Mouse (Mus musculus) limb, embryonic 15.5 days (tissue): ENCODE data around the gene Gm45234. TPM values are rescaled to one million over a fixed set of nuclear protein-coding genes. Genes with fewer than 3 reads are reported as not detected.
A peak's percentile ranks its signal among the peaks of the same experiment; 100 is the strongest.
"Not testable (repeated sequence)": the region's sequence is repeated elsewhere in the genome, so short reads cannot be mapped to it uniquely, and the experiment has no call there.

Experiments used
- ATAC-seq: fragments of 200-750 bp; cut with Nextera tagmentation; 2 replicates; pipeline ENCODE4 v1.8.0; 2017; ENCODE audit warnings: low read depth, moderate TSS enrichment; ENCODE audit not compliant: insufficient number of reproducible peaks, low FRiP score, low TSS enrichment
- H3K27ac ChIP-seq: fragments of 300-500 bp; sonication (generic); 2 replicates; pipeline ENCODE4 v1.5.1; 2015; ENCODE audit warnings: moderate library complexity, mild to moderate bottlenecking, inconsistent platforms
- H3K27me3 ChIP-seq: fragments of 300-500 bp; sonication (generic); 2 replicates; pipeline ENCODE4 v1.6.1; 2015; ENCODE audit warnings: inconsistent platforms
- H3K36me3 ChIP-seq: fragments of 300-500 bp; sonication (generic); 2 replicates; pipeline ENCODE4 v1.6.1; 2015; ENCODE audit warnings: inconsistent platforms
- H3K4me1 ChIP-seq: fragments of 300-500 bp; sonication (generic); 2 replicates; pipeline ENCODE4 v1.6.1; 2015; ENCODE audit warnings: inconsistent platforms
- H3K4me2 ChIP-seq: fragments of 300-500 bp; sonication (generic); 2 replicates; pipeline ENCODE4 v1.6.1; 2015; ENCODE audit warnings: mild to moderate bottlenecking, inconsistent platforms
- H3K4me3 ChIP-seq: fragments of 300-500 bp; sonication (generic); 2 replicates; pipeline ENCODE4 v1.5.1; 2015; ENCODE audit warnings: mild to moderate bottlenecking, inconsistent platforms
- H3K9ac ChIP-seq: fragments of 300-500 bp; sonication (generic); 2 replicates; pipeline ENCODE4 v1.6.1; 2015; ENCODE audit warnings: inconsistent platforms
- H3K9me3 ChIP-seq: fragments of 300-500 bp; sonication (generic); 2 replicates; pipeline ENCODE4 v1.6.1; 2016; ENCODE audit warnings: inconsistent platforms
- WGBS: fragments of 180-500 bp; shearing (Covaris S2); methylation state at CpG from one replicate; pipeline ENCODE4 v1.1.7; 2015; 5-methylcytosine and 5-hydroxymethylcytosine counted together
- polyA plus RNA-seq: library from polyadenylated mRNA; unstranded; fragments of >200 nt; fragmentation: Nextera tagmentation; extraction: Ambion mirVana; gene quantifications from 2 replicates; pipeline ENCODE4 v1.2.1, GENCODE M21; 2015

Gene Gm45234
- polyA plus RNA-seq: 0.10 TPM in 1 of 2 replicates, not detected in the other

DNA sequence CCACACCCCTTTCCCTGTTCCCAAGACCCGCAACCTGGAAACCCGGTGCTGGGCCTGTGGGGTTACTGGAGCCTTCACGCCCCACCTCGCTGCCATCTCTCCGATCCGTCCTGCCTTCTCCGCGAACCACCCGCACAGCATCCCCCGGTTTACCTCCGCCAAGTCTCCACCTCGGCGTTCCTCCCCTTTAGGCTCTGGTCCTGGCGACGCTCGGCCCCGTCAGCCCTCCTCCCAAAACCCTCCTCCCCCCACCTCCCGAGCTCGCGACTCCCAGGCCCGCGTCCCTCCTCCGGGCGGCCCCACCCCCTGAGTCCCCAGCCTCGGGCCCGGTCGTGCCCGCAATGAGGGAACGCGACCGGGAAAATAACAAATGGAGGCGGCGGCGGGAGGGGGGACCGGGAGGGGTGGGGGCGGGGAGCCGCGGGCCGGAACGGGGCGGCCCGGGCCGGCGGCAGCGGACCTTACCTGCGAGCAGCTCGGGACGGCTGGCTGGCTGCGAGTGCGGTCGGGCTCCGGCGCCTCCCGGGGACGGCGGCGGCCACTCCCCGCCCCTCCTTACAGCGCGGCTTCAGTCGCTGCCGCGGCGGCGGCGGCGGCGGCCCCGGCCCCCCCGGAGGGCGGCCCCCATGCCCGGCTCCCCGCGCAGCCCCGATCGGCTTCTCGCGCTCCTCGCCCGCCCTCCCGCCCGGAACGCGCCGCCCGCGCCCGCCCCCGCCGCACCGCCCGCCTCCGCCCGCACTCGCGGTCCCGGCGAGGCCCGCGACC is at the start of gene Gm45234, which contains the start of gene Atn1:
Gene Gm45234 (minus strand): TSS at position 191 of the 765 bp plus-strand sequence.
Gene Atn1 (minus strand): TSS at position 694 of the 765 bp plus-strand sequence.
- H3K27me3 ChIP-seq: no peaks in the 10 kb centered on the region
- H3K4me1 ChIP-seq: peaks cover 48% of the 10 kb centered on the region
- under 1% methylated on average over 54 of the region's 100 CpGs for WGBS
- peaks cover 7% of the 10 kb centered on the region for H3K36me3 ChIP-seq
- H3K9ac ChIP-seq: peak within 1 kb of the TSS; percentile 98
- peak; percentile 59 for ATAC-seq
- no peaks in the 10 kb centered on the region for H3K9me3 ChIP-seq
- H3K4me2 ChIP-seq: peak within 1 kb of the TSS; percentile 62
- peak within 1 kb of the TSS; percentile 78 for H3K4me3 ChIP-seq
- peak within 1 kb of the TSS; percentile 99 for H3K27ac ChIP-seq

DNA sequence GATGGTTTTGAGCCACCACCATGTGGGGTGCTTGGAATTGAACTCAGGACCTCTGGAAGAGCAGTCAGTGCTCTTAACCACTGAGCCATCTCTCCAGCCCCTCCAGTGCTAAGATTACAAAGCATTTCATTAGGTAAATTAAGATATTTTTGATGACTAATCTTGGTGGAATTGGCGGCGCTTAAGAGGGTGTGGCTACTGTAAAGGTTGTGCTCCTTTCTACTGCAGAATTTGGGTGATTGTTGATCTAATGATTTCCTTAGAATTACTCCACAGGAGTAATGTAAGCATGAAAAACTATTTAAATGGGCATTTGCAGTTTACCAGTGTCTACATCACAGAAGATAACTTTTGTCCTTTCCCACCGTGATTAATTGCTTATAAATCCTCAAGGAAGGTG is 48.5 kb upstream of the Gm45234 start:
- no peaks in the 10 kb centered on the region for H3K27me3 ChIP-seq
- no peaks in the 10 kb centered on the region for H3K36me3 ChIP-seq
- no peak for ATAC-seq
- no peak overlapping the region for H3K4me2 ChIP-seq
- H3K4me3 ChIP-seq: no peak overlapping the region
- H3K27ac ChIP-seq: no peak overlapping the region
- 77% methylated on average over 3 of the region's 3 CpGs for WGBS
- H3K9me3 ChIP-seq: no peaks in the 10 kb centered on the region
- no peak overlapping the region for H3K9ac ChIP-seq
- H3K4me1 ChIP-seq: peaks cover 27% of the 10 kb centered on the region

DNA sequence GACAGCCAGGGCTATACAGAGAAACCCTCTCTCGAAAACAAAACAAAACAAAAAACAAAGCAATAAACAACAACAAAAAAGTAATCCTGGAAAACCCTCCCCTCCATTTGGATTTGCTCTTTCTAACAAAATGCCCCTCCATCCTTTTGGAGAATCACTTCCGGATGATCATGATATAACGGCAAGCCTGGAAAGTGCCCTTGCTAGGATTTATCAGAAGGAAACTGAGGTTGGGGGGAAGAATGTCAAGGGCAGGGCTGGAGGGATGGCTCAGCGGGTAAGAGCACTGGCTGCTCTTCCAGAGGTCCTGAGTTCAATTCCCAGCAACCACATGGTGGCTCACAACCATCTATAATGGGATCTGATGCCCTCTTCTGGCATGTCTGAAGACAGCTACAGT is 47.9 kb upstream of the Gm45234 start:
- not testable (repeated sequence) for H3K9ac ChIP-seq, H3K4me3 ChIP-seq, H3K4me2 ChIP-seq, H3K27ac ChIP-seq, H3K36me3 ChIP-seq, ATAC-seq, H3K9me3 ChIP-seq, H3K27me3 ChIP-seq
- WGBS: 93% methylated on average over 4 of the region's 4 CpGs
- H3K4me1 ChIP-seq: peaks cover 21% of the 10 kb centered on the region

DNA sequence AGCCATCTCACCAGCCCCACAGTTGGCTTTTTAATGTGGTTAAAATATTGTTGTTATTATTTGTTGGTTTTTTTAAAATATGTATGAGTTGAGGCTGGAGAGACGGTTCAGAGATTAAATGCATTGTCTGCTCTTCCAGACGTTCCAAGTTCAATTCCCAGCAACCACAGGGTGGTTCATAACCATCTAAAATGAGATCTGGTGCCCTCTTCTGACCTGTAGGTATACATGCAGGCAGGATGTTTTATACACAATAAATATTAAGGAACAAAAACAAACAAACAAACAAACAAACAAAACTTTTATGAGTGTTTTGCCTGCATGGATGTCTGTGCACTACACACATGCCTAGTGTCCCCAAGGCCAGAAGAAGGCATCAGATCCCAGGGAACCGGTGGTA is 47.2 kb upstream of the Gm45234 start:
- WGBS: 75% methylated on average over 3 of the region's 3 CpGs

DNA sequence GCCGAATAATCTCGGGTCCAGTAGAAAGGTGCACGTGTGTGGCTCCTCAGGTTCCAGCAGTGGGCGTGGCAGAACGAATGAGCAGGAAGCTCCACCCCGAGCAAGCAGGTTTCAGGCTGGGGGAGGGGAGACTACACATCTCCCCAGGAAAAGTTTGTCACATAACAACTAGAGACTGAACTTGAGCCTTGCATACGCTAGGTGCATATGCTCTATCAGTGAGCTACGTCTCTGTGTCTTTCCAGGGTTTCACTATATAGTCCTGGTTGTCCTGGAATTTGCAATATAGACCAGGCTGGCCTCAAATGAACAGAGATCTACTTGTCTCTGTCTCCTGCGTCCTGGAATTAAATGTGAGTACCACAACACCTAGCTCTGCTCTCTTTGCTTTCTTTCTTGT is 46.6 kb upstream of the Gm45234 start:
- H3K9ac ChIP-seq, H3K36me3 ChIP-seq, H3K4me3 ChIP-seq, H3K27me3 ChIP-seq, ATAC-seq, H3K4me2 ChIP-seq, H3K27ac ChIP-seq, H3K9me3 ChIP-seq: not testable (repeated sequence)
- WGBS: 18% methylated on average over 6 of the region's 9 CpGs
- peaks cover 17% of the 10 kb centered on the region for H3K4me1 ChIP-seq

More for the DNA sequence above, 47.2 kb upstream of the Gm45234 start:
- H3K27ac ChIP-seq: no peak overlapping the region
- H3K4me3 ChIP-seq: no peak overlapping the region
- H3K9ac ChIP-seq: no peak overlapping the region
- H3K4me1 ChIP-seq: peaks cover 18% of the 10 kb centered on the region
- H3K27me3 ChIP-seq: no peaks in the 10 kb centered on the region
- H3K36me3 ChIP-seq: no peaks in the 10 kb centered on the region
- H3K4me2 ChIP-seq: no peak overlapping the region
- no peaks in the 10 kb centered on the region for H3K9me3 ChIP-seq
- ATAC-seq: no peak

DNA sequence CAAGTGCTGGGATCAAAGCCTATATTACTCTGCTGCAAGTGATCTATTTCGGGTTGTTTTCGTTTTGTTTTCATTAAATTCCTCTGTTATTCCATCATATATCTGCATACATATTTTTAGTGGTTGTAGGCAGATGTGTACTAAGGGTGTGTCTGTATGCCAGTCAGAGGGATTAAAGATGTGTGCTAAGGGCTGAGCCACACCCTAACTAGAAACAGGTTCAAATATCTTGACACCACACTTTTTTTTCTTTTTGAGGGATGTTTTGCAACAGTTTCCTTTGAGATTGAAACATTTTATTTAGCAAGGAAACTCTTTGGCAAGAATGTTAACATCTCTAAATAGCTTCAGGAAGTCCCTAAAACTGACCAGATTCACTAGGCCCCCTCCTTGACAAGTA is 40.4 kb upstream of the Gm45234 start:
- H3K9me3 ChIP-seq: no peaks in the 10 kb centered on the region
- no peaks in the 10 kb centered on the region for H3K27me3 ChIP-seq
- 71% methylated on average over 2 of the region's 2 CpGs for WGBS
- ATAC-seq: no peak
- no peaks in the 10 kb centered on the region for H3K4me1 ChIP-seq
- no peak overlapping the region for H3K4me3 ChIP-seq
- no peak overlapping the region for H3K27ac ChIP-seq
- H3K4me2 ChIP-seq: no peak overlapping the region
- no peak overlapping the region for H3K9ac ChIP-seq
- H3K36me3 ChIP-seq: no peaks in the 10 kb centered on the region

DNA sequence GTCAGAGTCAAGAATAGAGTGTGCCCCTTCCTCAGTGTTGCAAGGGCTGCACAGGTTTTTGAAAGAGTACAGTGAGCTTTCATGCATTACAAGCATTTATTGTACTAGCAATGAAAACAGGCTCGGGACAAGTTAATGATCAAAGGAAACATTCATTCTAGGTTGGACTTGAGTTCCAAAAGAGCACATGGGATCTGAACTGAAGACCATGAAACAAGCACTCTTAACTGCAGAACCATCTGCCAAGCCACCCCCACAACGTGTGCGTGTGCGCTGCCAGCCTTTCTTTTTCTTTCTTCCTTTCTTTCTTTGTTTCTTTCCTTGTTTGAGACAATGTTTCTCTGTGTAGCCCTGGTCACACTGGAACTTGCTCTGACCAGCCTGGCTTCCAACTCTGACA is 40.0 kb upstream of the Gm45234 start:
- H3K9ac ChIP-seq: no peak overlapping the region
- WGBS: 67% methylated on average over 4 of the region's 4 CpGs
- no peaks in the 10 kb centered on the region for H3K27me3 ChIP-seq
- H3K4me1 ChIP-seq: no peaks in the 10 kb centered on the region
- no peak overlapping the region for H3K4me2 ChIP-seq
- no peaks in the 10 kb centered on the region for H3K9me3 ChIP-seq
- H3K27ac ChIP-seq: no peak overlapping the region
- no peaks in the 10 kb centered on the region for H3K36me3 ChIP-seq
- no peak overlapping the region for H3K4me3 ChIP-seq
- ATAC-seq: no peak

DNA sequence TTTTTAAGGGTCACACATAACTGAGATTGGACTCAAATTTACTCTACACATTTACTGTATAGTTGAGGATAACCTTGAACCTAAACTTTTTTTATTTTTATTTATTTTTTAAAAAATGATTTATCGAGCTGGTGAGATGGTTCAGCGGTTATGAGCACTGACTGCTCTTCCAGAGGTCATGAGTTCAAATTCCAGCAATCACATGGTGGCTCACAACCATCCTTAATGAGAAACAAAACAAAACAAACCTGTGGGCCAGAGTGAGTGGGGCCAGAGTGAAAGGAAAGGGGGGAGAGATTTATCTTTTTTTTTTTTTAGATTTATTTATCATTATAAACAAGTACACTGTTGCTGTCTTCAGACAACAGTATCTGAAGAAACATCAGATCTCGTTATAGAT is 36.1 kb upstream of the Gm45234 start:
- Histone ChIP-seq H3K4me3 (no peak overlapping the region), H3K4me1 (no peaks in the 10 kb centered on the region), H3K27me3 (no peaks in the 10 kb centered on the region), H3K36me3 (no peaks in the 10 kb centered on the region), H3K9me3 (no peaks in the 10 kb centered on the region), H3K9ac (no peak overlapping the region), H3K4me2 (no peak overlapping the region), H3K27ac (no peak overlapping the region)
- no peak for ATAC-seq
- 90% methylated on average over 3 of the region's 3 CpGs for WGBS

DNA sequence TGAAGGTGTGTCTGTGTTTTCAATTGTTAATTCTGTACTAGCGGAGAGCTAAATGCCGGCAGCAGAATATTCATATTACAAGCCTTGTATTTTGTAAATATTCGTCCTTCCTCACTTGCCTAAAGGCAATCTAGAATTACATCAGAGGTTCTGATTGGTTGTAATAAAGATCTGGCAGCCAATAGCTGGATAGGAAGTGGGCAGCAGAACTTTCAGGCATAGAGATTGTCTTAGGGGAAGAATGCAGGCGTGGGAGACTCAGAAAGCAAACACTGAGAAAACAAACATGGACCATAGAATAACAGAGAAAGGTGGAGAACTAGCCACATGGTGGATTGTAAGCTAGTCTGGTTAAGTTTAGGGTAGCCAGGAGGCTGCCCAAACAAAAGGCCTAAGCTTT is 34.3 kb upstream of the Gm45234 start:
- Histone ChIP-seq H3K27ac (no peak overlapping the region), H3K4me1 (no peaks in the 10 kb centered on the region), H3K9me3 (no peaks in the 10 kb centered on the region), H3K9ac (no peak overlapping the region), H3K4me2 (no peak overlapping the region), H3K36me3 (no peaks in the 10 kb centered on the region), H3K4me3 (no peak overlapping the region), H3K27me3 (no peaks in the 10 kb centered on the region)
- WGBS: 51% methylated on average over 4 of the region's 4 CpGs
- ATAC-seq: no peak

DNA sequence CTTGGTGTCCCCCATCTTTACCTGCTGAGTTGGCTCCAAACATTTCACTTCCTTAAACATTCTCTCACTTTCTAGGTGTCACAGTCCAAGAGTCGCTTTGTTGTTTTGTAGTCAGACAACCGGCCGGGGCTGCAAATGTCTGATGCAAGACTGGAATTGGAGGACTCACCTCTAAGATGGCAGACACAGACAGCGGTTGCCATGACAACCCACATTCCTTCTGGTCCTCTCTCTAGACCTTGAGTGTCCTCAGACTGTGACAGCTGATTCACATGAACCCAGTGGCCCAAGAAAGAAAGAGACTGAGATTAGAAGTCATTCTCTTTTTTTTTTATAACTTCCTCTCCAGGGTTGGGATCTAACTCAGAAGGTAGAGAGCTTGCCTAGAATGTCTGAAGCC is 33.7 kb upstream of the Gm45234 start:
- 90% methylated on average over 4 of the region's 4 CpGs for WGBS
- Histone ChIP-seq H3K4me2 (no peak overlapping the region), H3K27ac (no peak overlapping the region), H3K9ac (no peak overlapping the region), H3K4me3 (no peak overlapping the region), H3K36me3 (no peaks in the 10 kb centered on the region), H3K9me3 (no peaks in the 10 kb centered on the region), H3K4me1 (no peaks in the 10 kb centered on the region), H3K27me3 (no peaks in the 10 kb centered on the region)
- no peak for ATAC-seq

DNA sequence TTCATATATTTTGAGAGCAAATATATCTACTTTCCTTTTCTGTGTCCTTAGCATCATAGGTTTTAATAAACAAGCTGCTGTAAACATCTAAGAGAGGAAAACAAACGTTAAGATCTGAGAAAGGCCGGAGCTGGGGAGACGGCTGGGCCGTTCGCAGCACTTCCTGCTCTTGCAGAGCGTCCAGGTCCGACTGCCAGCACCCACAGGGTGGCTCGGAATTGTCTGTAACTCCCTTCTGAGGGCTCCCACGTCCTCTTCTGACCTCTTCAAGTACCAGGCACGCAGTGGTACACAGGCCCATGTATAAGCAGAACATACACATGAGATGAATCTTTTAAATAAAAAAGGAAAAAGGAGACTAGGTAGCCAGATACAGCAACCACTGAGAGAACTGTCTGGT is 31.9 kb upstream of the Gm45234 start:
- H3K4me3 ChIP-seq: no peak overlapping the region
- no peak for ATAC-seq
- H3K9ac ChIP-seq: no peak overlapping the region
- no peaks in the 10 kb centered on the region for H3K9me3 ChIP-seq
- 76% methylated on average over 10 of the region's 10 CpGs for WGBS
- no peak overlapping the region for H3K4me2 ChIP-seq
- 0 out of 2 replicates have a peak, but pooled peaks cover under 1% of the 10 kb centered on the region for H3K4me1 ChIP-seq
- no peaks in the 10 kb centered on the region for H3K36me3 ChIP-seq
- H3K27ac ChIP-seq: no peak overlapping the region
- no peaks in the 10 kb centered on the region for H3K27me3 ChIP-seq

DNA sequence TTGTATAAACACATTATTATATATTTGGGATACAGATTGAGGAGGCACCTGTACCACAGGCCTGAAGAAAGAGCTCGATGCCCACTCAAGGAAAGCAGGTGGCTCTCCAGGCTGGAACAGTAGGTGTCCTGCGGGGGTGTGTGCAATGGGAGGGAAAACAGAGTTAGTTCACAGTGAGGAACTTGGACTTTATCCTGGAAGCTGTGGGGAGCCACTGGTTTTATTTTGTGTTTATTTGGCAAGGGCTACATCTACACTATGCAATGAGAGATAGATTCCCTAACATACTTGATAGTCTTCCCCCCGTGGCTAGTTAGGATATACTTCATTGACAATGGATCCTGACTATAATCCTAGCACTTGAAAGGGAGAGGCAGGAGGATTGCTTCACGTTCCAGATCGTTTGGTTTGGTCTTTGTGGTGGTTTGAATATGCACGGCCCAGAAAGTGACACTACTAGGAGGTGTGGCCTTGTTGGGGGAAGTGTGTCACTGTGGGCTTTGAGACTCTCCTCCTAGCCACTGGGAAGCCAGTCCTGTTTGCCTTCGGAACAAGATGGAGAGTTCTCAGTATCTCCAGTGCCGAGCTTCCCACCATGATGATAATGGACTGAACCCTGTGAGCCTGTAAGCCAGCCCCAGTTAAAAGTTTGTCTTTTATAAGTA is 31.1 kb upstream of the Gm45234 start:
- no peak overlapping the region for H3K9ac ChIP-seq
- WGBS: 59% methylated on average over 8 of the region's 8 CpGs
- ATAC-seq: no peak

More for the DNA sequence above, 31.1 kb upstream of the Gm45234 start:
- Histone ChIP-seq H3K9me3 (no peaks in the 10 kb centered on the region), H3K4me2 (no peak overlapping the region), H3K4me3 (no peak overlapping the region), H3K27ac (no peak overlapping the region), H3K4me1 (peaks cover 6% of the 10 kb centered on the region), H3K27me3 (no peaks in the 10 kb centered on the region), H3K36me3 (no peaks in the 10 kb centered on the region)
